Mouse (Mus musculus): Measurements from ENCODE around the gene Gli1. TPM values are rescaled to one million over a fixed set of nuclear protein-coding genes. Genes with fewer than 3 reads are reported as not detected.

Gli1 gene
- total RNA-seq, 4 experiments from 2014 or later, result 2.7 to 4.0 (median 3.7) TPM

DNA sequence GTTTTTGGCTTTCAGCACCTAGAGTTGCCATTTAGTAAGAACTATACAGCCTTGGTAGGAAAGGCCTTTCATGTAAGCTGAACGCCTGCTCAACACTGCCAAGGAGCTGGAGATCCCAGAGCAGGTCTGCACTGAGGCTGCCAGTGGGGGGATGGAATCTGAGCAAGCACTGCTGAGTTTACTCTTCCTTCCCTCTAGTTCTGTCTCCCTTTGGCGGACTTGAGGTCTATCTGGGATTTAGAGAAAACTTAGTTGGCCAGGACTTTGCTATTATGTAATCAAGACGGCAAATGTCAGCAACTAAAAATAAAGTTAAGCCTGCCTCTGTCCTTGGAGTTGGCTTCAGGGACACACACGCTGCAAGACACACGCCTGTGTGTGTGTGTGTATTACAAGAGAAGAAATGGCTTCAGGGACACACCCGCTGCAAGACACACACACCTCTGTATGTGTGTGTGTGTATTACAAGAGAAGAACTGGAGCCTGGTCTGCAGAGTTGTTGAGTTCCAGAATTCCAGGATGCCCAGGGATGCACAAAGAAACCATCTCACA lies 48.7 kb downstream of the Gli1 start:
- DNase-seq (ENCODE audit: low spot score in 2 of 2), result no peak

DNA sequence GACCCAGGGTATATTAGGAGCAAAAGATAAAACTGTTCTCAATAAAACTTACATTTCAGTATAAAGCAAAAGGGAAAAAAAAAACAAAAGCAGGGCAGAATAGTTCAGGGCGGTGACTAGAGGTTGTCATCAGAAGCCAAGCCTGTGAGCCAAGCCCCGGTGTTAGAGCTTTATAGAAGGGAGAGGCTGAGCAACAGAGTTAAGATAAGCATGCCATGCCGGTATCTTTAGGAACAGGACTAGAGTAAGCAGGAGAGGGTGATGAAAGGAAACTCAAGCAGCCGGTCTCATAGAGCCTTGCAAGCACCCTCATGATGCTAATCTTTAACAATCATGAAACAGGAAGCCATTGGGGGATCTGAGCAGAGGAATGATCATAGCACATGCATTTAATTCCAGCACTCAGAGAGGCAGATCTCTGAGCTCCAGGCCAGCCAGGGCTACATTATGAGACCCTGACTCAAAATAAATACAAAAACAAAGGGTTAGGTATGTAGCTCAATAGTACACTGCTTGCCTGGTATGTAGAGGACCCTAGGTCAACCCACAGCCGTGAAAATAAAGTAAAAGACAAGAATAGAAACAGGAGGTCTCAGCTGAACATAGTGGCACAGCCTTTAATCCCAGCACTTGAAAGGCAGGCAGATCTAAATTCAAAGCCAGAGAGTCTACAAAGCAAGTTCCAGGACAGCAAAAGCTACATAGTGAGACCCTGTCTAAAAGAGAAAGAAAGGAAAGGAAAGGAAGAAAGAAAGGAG lies 49.7 kb downstream of the Gli1 start:
- no peak for DNase-seq (ENCODE audit: low spot score in 2 of 2)

DNA sequence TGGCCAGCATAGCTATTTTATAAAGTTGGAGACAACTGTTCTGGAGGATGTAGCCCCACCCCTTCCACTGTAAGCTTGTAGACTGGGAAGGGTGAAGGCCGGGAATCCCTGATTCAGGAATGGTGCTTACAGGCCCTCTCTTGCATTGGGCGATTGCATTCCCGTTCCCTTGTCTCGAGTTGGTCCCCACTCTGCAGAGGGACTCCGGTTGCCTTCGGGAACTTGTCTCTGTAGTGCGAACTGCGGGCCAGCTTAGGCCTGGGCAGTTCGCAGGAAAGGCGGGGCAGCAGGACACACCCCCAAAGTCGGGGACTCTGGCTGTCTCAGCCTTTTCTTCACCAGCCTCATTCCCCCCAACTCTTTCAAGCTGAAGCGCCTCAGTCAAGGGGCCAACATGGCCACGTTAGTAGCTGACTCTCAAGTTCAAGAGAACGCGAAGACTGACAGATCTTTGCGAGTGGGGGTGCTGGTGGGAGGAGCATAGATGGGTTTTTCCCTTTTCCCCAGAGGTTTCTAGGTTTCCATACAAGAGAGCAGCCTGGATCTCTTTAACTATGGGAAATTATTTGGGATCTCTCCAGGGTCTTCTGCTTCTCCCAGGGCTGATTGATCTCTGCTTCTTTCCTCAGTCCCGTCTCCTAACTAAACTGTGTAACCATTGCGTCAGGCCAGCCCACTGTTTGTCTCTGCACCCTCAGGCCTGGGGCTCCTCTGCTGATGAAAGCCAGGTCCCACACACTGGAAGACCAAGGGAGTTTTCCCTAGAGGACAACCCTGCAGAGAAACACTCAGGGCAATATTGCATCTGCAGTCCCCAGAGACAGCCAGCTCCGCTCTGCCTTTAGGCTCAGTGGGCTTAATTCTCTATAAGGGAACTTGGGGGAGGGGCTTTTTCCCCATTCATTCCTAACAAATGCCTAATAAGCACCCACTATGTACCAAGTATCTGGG lies 50.6 kb downstream of the Gli1 start:
- no peak for DNase-seq (ENCODE audit: low spot score in 2 of 2)

DNA sequence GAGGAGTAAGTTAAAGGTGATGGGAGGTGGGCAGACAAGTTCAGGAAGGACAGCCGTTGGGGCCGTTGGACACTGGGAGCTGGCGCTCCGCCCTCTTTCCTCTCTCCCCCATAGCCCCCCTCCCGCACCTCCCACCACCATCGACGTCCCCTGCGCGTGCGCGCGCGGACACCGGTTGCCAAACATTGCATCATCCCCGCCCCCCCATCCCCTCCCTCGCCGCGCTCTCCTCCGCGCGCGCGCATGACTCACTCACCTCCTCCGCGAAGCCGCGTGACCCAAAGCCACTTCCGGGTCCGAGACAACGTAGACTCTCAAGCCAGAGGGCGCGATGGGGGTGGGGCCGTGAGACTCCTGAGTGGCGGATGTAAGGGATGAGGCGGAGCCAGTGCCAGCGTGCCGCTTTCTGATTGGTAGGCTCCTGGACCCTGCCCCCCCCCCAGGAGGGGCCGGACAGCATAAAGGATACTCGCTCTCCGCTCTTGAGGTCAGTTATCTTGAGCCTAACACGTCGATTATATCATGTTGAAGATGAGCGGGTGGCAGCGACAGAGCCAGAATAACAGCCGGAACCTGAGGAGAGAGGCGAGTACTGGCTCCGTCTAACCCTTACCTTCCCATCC lies 51.4 kb downstream of the Gli1 start:
- peak; percentile 100 for DNase-seq (ENCODE audit: low spot score in 2 of 2)

DNA sequence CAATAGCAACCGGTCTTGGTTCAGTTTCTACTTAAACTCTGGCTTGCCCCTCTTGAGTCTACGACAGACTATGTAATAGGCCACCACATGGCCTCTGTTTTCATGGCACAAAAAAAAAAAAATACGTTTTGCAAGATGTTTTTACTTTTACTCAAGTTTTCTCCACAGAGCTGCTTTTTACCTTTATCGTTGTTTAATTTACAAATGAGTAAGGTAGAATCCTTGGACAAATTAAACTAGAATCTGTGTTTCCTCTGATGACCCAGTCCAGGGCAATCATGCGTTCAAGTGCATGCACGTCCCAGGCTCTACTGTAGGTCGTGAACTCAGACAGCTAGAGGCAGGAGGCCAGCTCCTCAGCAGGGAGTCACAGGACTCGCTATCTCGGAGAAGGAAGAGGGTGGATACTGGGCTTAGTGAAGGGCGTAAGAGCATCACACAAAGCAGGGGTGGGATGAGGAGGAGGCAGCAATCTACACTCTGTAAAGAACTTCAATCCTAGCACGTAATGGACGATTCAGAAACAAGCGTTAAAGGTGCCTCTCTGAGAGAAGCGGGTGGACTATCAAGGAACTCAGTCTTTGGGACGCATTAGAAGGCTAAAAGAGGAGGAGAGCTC lies 52.1 kb downstream of the Gli1 start:
- peak in 1 of 2 experiments; percentile 45 for DNase-seq (ENCODE audit: low spot score in 2 of 2)

DNA sequence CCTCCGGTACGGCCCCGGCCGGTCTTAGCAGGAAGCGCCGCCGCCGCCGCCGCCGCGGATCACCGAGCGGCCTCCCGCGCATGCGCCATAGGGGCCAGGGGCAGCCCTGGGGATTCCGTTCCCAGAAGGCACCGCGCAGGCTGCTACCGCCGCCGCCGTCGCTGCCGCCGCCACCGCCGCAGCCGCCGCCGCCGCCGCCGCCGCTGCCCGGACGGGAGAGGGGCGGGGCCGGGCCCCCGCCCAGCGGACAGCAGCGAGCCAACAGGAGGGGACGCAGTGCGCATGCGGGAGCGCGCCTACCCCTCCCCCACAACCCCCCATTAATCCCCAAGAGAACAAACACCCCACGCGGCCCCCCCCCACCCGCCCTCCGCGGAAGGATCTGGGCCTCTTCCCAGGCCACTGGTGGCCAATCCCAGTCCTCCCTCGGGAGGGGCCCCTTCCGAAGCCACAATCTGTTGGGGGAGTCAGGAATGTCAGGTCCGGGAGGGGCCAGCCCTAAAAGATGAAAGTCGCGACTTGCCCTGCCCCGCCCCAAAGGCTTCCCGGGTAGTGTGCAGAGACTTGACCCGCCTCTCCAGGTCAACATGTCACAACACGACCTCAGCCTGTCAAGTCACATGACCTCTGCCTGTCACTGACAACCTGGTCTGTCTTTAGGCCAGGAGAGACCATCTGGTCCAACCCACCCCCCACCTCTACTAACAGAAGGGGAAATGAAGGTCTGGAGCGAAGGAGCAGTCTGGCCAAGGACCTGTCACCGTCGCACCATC lies 52.8 kb downstream of the Gli1 start, which contains the start of gene Mbd6:
Gene Mbd6, minus strand, starts transcription at position 219 of the 773 bp plus-strand sequence.
- peak; percentile 82 to 85 for DNase-seq (ENCODE audit: low spot score in 2 of 2)

DNA sequence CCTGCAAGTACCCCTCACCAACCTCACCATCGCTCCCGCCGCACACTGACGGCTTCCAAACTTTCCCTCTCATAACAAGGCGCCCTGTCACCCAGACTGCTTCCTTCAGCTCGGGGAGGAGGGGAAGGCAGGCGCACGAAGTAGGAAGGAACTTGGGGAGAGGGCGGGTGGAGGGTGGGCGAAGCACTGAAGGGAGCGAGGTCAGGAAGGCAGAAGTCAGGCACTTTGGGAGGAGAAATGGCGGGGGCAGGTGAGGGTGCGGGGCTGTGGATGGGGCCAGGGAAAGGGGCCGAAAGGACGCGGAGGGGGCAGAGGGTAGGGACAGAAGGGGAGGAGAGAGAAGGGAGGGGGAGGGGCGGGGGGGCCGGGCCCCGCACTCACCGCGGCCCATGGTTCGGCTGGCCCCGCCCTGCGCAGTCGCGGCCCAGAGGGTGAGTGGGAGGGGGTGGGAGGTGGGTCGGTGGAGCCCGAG lies 53.4 kb downstream of the Gli1 start:
- no peak for DNase-seq (ENCODE audit: low spot score in 2 of 2)

DNA sequence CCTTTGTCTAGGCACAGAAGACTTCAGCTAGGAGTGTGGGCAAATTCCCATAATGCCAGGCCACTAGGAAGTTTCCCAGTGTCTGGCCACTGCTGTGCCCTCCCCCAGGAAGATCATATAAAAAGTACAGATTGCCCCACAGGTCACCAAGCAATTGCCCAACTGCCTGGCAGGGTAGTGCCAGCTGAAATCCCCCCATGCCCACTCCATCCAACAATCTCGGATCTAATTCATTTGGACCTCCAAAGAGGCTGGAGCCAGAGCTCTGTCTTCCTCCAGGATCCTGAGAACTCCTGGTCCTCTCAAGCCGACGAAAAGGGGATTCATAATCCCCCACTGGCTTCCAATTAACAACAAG lies 53.9 kb downstream of the Gli1 start:
- DNase-seq (ENCODE audit: low spot score in 2 of 2), result no peak

DNA sequence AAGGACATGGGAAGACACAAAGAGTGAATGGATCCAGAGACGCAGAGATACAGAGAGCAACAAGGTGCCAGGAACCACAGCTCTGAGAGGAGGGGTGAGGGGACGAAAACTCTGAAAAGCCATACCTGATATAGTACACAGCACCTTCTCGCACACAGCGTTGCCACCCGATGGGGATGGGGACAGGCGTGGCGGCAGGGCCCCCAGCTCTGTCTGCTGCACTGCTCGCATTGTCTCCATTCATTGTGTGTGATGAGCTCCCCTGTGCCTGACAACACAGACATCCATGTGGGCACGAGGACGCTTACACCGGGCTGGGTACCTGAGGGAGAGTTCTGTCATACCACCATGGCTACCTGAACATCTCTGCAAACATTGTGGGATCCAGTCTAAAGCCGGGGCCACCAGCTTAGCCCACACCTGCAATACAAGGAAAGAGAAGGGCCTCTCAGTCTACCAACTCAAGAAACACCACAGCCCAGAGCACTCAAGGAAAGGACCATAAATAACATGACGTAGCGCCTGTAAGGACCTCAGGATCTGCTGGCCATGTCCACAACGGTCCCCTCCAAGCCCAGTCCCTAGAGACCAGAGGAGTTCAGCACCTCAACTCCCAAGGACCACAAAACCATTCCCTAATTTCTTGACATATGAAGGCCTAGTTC lies 54.4 kb downstream of the Gli1 start:
- DNase-seq (ENCODE audit: low spot score in 2 of 2), result no peak

DNA sequence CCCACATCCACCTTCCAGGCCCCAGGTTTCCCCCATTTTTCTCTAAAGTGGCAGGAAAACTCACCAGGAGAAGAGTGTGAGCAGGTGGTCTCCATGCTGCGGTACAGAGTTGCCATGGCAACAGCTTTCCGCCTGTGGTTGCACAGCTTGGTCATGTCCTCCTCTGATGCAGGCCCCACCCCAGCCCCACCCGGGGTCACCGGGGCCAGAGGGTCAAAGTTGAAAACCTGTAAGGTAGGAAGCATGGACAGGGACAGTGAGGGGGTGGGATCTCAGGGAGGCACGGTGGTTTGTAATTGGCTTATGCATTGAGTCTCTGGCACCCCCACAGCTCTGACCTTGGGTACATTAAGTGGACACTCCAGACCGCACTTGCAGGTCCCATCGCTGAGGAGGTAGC lies 55.0 kb downstream of the Gli1 start:
- no peak for DNase-seq (ENCODE audit: low spot score in 2 of 2)

DNA sequence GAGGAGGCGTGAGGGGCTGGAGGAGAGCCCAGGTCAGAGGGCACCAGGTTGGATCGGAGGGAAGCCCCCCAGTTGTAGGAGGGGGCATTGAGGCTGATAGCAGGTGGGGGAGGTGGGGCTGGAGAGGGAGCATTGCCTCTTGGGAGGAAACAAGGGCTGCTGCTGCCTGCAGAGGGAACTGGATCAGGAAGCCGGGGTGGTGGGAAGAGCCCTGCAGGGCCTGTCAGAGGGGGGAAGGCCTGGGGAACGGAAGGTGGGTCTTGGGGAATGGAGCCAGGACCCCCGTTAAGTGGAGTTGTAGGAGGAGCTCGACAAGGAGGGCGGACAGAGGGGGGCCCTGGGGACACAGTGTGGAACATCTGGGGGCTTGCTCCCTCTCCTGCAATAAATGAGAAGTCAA lies 55.6 kb downstream of the Gli1 start:
- no peak for DNase-seq (ENCODE audit: low spot score in 2 of 2)

DNA sequence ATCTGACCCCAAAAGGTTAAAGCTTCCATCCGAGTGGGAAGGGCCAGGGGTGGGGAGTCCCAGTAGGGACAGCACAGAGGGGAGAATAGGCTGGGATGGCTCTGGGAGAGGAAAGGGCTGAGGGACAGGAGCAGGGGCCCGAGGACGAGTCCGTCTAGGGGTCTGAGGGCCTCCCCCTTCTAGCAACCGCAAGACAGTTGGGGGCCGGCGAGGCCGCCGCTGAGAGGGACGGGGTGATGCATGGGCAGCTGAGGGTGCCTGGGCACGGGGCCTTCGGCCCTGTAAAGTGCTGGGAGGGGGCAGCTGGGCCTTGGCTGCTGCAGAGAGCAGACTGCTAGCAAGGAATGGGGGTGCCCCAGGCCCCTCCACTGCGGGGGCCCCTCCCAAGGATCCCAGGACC lies 56.1 kb downstream of the Gli1 start:
- DNase-seq (ENCODE audit: low spot score in 2 of 2), result no peak

DNA sequence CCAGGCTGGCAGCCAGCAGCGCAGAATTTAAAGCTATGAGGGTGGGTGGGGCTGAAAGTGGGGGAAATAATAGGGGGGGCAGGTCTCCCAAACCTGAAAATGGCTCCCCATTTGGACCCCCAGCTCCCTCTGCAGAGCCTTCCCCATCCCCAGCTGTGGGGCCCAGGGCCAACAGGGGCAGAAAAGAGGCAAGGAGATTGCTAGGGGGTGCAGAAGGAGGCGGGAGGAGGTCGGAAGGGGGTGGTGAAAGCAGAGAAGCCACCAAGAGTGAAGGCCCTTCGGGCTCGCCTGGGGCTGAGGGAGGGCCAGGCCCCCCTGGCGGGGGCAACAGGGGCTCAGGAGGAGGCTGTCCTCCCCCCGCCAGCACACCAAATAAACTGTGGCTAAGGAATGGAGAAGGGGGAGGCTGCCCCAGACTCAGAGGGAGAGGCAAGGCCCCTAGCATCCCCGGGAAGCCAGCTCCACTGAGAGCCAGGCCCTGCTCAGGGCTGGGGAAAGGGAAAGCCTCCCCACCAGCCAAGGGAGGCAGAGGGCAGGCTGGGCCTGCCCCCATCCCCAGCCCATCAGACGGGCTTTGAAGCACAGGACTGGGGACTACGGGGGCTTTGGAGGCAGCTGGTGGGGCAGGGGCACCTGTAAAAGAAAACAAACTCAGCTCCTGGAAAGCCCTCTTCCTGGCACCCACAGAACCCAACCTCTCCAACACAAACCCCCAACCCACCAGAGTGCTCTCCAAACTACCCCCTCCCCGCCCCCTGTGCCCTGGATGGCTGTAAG lies 56.9 kb downstream of the Gli1 start:
- DNase-seq (ENCODE audit: low spot score in 2 of 2), result no peak

DNA sequence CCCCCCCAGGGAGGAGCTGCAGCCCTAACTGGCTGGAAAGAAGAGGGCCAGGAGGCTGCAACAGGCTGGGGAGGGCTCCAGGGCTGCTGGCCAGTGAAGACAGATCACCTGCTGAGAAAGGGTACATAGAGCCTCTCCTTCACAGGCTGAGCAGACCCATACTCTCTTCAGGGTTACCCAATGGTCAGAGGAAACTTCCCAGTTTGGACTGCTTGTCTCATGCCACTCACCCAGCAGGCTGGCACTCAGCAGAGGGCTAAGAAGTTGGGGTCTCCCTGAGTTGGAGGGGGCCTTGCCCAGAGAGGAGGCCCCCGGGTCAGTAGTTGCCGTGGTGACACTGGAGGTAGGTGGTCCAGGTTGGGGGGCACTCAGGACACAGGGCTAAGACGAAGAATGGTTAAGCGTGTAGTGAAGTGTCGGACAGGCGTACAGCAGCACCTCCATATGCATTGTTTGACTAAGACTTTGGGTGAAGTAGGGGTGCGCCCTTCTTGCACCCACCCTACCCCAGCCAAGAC lies 57.6 kb downstream of the Gli1 start:
- DNase-seq (ENCODE audit: low spot score in 2 of 2), result no peak

DNA sequence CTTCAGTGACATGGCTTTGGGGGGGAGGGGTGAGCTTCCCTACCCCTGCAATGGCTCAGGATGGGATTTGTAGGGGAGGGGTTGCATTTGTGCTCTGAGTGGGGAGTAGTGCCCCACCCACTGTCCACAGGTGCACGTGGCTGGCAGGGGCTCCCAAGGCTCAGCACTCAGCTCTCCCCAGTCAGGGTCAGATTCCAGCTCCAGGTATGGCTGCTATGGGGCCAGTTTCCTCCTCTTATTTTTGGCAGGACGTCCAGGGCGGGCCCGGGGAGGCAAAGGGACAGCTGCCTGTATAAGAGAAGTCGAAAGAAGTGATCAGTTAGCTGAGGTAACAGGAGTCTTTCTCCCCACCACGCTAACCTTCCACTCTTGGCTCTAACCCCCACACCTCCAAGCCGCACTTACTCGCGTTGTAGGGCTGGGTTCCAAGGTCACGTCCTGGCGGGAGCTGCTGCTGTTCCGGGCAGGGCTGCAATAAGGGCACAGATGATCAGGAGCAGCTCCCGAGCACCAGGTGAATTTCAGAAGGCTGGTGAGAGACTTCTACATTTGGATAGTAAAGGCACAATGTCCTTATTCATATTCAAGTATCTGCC lies 59.1 kb downstream of the Gli1 start:
- DNase-seq (ENCODE audit: low spot score in 2 of 2), result no peak

DNA sequence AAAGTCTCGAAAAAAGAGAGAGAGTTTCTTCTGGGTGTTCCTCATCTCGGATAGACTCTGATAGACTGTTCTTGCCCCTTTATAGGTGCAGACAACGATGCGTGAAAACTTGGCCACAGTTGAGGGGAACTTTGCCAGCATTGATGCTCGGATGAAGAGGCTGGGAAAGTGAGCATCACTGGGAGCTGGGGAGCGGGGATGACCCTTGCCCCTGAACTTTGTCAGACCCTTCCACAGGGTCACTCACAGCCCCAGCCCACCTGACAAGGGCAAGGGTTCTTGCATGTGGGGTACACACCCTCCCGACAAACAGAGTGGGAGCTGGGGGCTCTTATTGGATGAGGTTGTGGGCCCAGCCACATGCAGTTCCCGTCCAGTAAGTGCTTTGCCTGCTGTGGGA lies 60.5 kb downstream of the Gli1 start:
- no peak for DNase-seq (ENCODE audit: low spot score in 2 of 2)
